Mouse (Mus musculus): ENCODE measurements around the gene Ntm. TPM values are rescaled to one million over a fixed set of nuclear protein-coding genes. Genes with fewer than 3 reads are reported as not detected.

Gene Ntm
- polyA plus RNA-seq, 1 experiment from 2014 or later, result 30.6 TPM

DNA sequence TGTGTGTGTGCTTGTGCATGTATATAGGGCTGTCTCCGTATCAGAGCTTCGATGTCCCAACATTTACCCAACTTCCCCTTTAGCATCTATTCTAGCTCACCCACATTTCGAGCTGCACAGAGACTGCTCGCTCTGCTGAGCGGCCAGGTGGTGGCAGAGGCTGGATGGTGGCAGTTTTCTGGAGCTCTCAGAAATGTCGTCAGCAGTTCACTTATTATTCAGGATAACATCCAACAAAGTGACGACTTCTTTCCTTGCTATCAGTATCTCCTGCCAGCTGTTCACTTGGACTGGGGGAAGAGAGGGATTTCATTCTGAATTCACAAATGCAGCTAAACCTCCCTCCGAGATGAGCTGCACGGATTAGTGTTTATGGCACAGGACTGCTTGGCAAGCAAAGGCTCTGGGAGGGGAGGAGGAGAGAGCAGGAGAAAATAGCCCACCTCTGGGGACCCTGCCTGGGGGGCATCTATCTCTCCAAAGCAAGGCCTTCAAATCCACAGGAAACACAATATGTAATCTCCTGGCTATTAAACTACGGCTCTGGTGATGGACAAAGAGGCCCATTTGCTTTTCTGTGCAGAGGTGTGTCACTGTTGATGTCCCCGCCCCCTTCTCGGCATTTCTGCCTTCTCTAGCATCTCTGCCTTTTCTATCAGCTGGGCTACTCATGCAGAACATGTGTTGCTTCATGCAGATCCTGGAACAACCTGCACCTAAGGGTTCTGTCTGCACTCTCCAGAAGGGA, 159.8 kb downstream of the Ntm start:
- Histone ChIP-seq H3K27ac (ENCODE audit: low read depth, low read length) (peak overlapping the region; percentile 56), H3K9ac (ENCODE audit: low read depth, low read length) (no peak overlapping the region), H3K9me3 (ENCODE audit: control insufficient read depth, low read length) (no peaks in the 10 kb centered on the region), H3K4me1 (replicated peaks; ENCODE audit: control insufficient read depth, insufficient read depth, low read length) (peaks cover 11% of the 10 kb centered on the region), H3K4me3 (ENCODE audit: low read depth, low read length) (no peak overlapping the region), H3K27me3 (ENCODE audit: control insufficient read depth, insufficient read depth, low read length) (no peaks in the 10 kb centered on the region), H3K4me2 (replicated peaks; ENCODE audit: low read depth, low read length) (no peak overlapping the region), H3K36me3 (ENCODE audit: control insufficient read depth, insufficient read depth, low read length) (no peaks in the 10 kb centered on the region)
- ATAC-seq (ENCODE audit: low FRiP score), result peak; percentile 55
- peak; percentile 32 for DNase-seq (ENCODE audit: low spot score)
- WGBS, result 42% methylated on average over 12 of the region's 12 CpGs

DNA sequence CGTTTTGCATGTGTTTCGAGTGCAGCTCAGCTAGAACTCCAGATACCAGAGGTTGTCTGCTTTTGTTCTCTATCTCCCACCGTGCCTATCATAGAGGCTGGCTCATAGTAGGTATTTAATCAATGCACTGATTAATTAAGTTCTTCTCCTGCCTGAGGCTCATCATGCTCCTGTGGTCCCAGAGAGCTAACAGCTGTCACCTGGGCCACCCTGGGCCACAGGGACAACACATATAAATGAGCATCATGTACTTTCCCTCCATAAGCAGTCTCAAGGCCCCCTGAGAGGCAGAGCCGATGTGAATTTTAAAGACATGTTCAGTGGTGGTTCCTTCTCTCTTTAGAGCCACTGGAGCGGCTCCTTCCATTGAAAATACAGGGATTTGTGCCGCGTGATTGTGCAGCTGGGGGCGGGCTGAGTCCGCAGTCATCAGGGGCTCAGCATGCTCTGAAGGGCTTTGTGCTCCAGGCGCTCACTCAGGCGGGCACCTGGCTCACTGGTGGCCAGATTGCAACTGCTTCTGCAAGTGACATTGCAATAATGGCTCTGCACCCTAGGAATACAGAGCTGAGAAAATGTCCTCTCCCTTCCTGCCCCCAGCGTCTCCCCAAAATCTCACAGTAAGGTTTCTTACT, 160.8 kb downstream of the Ntm start:
- DNase-seq (ENCODE audit: low spot score) (peak; percentile 68), ATAC-seq (ENCODE audit: low FRiP score) (peak; percentile 89)
- Histone ChIP-seq H3K27me3 (ENCODE audit: control insufficient read depth, insufficient read depth, low read length) (no peaks in the 10 kb centered on the region), H3K9ac (ENCODE audit: low read depth, low read length) (no peak overlapping the region), H3K4me1 (replicated peaks; ENCODE audit: control insufficient read depth, insufficient read depth, low read length) (peaks cover 11% of the 10 kb centered on the region), H3K27ac (ENCODE audit: low read depth, low read length) (peak overlapping the region; percentile 56), H3K4me2 (replicated peaks; ENCODE audit: low read depth, low read length) (no peak overlapping the region), H3K36me3 (ENCODE audit: control insufficient read depth, insufficient read depth, low read length) (no peaks in the 10 kb centered on the region), H3K9me3 (ENCODE audit: control insufficient read depth, low read length) (no peaks in the 10 kb centered on the region), H3K4me3 (ENCODE audit: low read depth, low read length) (no peak overlapping the region)
- 18% methylated on average over 12 of the region's 12 CpGs for WGBS

DNA sequence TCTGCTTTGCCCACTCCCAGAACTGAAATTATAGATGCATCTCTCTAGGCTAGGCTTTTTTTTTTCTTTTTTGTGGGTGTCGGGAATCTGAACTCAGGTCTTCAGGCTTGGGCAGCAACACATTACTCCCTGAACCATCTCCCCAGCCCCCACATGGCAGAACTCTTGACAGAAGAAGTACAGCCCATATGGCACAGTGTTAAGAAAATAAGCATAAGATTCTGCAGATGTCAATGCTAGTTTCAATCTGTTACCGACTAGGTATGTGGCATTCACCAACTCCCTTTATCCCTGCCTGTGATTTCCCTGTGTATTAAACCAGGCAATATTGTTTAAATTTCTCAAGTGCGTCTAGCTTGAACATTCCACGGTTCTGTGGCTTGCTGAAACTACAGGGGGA, 166.7 kb downstream of the Ntm start:
- no peak for ATAC-seq (ENCODE audit: low FRiP score)
- Histone ChIP-seq H3K27me3 (ENCODE audit: control insufficient read depth, insufficient read depth, low read length) (no peaks in the 10 kb centered on the region), H3K36me3 (ENCODE audit: control insufficient read depth, insufficient read depth, low read length) (no peaks in the 10 kb centered on the region), H3K4me1 (replicated peaks; ENCODE audit: control insufficient read depth, insufficient read depth, low read length) (no peaks in the 10 kb centered on the region), H3K4me3 (ENCODE audit: low read depth, low read length) (no peak overlapping the region), H3K4me2 (replicated peaks; ENCODE audit: low read depth, low read length) (no peak overlapping the region), H3K9ac (ENCODE audit: low read depth, low read length) (no peak overlapping the region), H3K27ac (ENCODE audit: low read depth, low read length) (no peak overlapping the region), H3K9me3 (ENCODE audit: control insufficient read depth, low read length) (no peaks in the 10 kb centered on the region)
- no peak for DNase-seq (ENCODE audit: low spot score)
- WGBS, result 79% methylated on average over 4 of the region's 4 CpGs

DNA sequence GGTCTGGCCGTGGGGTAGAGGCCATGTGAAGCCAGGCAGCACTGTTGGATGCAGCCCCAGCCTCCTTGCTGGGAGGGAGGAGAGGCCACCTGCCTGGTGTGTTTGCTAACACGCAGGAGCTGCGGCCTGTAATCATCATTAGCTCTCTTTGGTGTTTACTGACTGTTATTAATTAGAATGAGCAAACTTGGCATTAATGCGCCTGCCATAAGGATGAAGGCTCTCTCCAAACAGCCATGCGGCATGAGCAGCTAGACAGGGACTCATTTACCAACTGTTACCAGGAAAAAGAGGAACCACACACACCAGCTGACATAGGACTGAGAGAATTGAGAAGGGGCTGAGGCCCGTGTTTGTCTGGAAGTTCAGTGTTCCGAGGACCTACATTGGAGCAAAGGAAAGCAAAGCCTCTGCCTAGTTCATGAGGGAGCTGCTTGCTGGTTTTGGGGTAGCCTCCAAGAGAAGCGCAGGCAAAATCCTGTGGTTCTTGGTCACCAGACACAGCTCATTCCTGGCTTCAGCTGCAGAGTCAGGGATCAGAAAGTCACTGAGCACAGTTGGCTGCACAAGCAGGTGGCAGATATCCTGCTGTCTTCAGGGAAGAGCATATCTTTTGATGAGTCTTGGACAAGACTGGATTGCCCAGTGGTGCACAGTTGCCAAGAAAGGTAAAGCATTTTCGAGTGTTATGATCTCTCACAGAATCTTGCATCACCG, 171.6 kb downstream of the Ntm start:
- no peak overlapping the region for H3K4me2 ChIP-seq (replicated peaks; ENCODE audit: low read depth, low read length)
- H3K4me3 ChIP-seq (ENCODE audit: low read depth, low read length), result no peak overlapping the region
- H3K27ac ChIP-seq (ENCODE audit: low read depth, low read length), result no peak overlapping the region
- DNase-seq (ENCODE audit: low spot score) (no peak), ATAC-seq (ENCODE audit: low FRiP score) (no peak)
- no peaks in the 10 kb centered on the region for H3K36me3 ChIP-seq (ENCODE audit: control insufficient read depth, insufficient read depth, low read length)
- no peaks in the 10 kb centered on the region for H3K27me3 ChIP-seq (ENCODE audit: control insufficient read depth, insufficient read depth, low read length)
- no peak overlapping the region for H3K9ac ChIP-seq (ENCODE audit: low read depth, low read length)
- no peaks in the 10 kb centered on the region for H3K4me1 ChIP-seq (replicated peaks; ENCODE audit: control insufficient read depth, insufficient read depth, low read length)
- no peaks in the 10 kb centered on the region for H3K9me3 ChIP-seq (ENCODE audit: control insufficient read depth, low read length)
- 67% methylated on average over 10 of the region's 10 CpGs for WGBS

DNA sequence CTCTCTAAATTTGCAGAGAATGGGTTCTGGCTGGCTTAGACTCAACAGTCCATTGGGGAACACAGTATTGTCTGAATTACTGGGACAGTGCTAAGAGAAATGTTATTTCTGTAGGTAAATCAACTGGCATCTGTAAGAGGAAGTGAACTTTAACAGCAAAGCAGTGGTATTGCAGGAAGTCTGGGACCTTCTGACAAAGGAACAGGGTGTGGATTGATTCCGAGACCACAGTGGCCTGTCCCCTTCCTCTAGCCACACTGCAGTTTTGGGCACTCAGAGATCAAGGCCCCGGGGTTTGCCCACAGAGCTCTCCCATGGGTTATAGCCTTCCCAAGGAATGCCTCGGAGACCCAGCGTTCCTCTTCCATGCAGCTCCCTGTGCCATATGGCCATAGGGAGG, 172.9 kb downstream of the Ntm start:
- Histone ChIP-seq H3K4me3 (ENCODE audit: low read depth, low read length) (no peak overlapping the region), H3K4me2 (replicated peaks; ENCODE audit: low read depth, low read length) (no peak overlapping the region), H3K27me3 (ENCODE audit: control insufficient read depth, insufficient read depth, low read length) (no peaks in the 10 kb centered on the region), H3K27ac (ENCODE audit: low read depth, low read length) (no peak overlapping the region), H3K4me1 (replicated peaks; ENCODE audit: control insufficient read depth, insufficient read depth, low read length) (no peaks in the 10 kb centered on the region), H3K9ac (ENCODE audit: low read depth, low read length) (no peak overlapping the region), H3K9me3 (ENCODE audit: control insufficient read depth, low read length) (no peaks in the 10 kb centered on the region), H3K36me3 (ENCODE audit: control insufficient read depth, insufficient read depth, low read length) (no peaks in the 10 kb centered on the region)
- DNase-seq (ENCODE audit: low spot score), result no peak
- no peak for ATAC-seq (ENCODE audit: low FRiP score)
- 89% methylated on average over 4 of the region's 4 CpGs for WGBS

DNA sequence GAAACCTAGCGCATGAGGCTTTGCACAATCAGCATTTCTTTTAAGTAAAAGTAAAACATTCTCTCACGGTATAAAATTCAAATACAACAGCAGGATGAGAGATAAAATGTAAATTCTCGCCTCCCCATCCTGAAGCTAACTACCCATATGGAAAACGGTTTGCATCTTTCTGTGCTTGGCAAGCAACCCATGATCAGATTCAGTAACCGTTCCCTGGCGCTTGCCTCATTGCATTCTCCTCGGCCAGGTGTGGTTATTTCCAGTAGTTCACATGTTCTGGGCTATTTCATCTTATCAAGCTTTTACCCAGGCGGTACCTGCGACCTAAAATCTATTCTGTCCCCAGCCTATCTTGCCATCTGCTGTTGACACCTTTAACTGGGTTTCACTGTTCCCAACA, 174.1 kb downstream of the Ntm start:
- WGBS, result 93% methylated on average over 9 of the region's 9 CpGs
- Histone ChIP-seq H3K9me3 (ENCODE audit: control insufficient read depth, low read length) (no peaks in the 10 kb centered on the region), H3K4me3 (ENCODE audit: low read depth, low read length) (no peak overlapping the region), H3K27me3 (ENCODE audit: control insufficient read depth, insufficient read depth, low read length) (no peaks in the 10 kb centered on the region), H3K36me3 (ENCODE audit: control insufficient read depth, insufficient read depth, low read length) (no peaks in the 10 kb centered on the region), H3K4me2 (replicated peaks; ENCODE audit: low read depth, low read length) (no peak overlapping the region), H3K27ac (ENCODE audit: low read depth, low read length) (no peak overlapping the region), H3K9ac (ENCODE audit: low read depth, low read length) (no peak overlapping the region), H3K4me1 (replicated peaks; ENCODE audit: control insufficient read depth, insufficient read depth, low read length) (no peaks in the 10 kb centered on the region)
- DNase-seq (ENCODE audit: low spot score) (no peak), ATAC-seq (ENCODE audit: low FRiP score) (no peak)

DNA sequence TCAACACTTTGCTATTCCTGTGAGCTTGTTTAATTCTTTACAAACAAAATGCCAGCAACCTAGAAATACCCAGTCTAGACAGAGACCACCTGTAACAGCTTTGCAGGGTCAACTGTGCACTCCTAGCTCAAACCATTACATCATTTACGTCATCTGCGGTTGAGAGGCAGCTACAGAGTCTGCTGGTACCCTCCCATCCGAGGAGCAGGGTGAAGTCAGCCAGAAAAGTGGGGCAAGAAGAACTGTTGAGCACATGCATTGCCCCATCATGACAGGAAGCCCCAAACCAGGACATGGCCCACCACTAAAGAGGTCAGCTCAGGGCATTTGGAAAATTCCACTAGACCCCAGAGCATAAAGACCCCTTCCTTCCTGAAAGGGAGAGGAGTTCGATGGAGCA, 175.5 kb downstream of the Ntm start:
- H3K27me3 ChIP-seq (ENCODE audit: control insufficient read depth, insufficient read depth, low read length), result no peaks in the 10 kb centered on the region
- ATAC-seq (ENCODE audit: low FRiP score), result no peak
- no peaks in the 10 kb centered on the region for H3K4me1 ChIP-seq (replicated peaks; ENCODE audit: control insufficient read depth, insufficient read depth, low read length)
- no peak overlapping the region for H3K4me3 ChIP-seq (ENCODE audit: low read depth, low read length)
- no peak for DNase-seq (ENCODE audit: low spot score)
- H3K36me3 ChIP-seq (ENCODE audit: control insufficient read depth, insufficient read depth, low read length), result no peaks in the 10 kb centered on the region
- H3K27ac ChIP-seq (ENCODE audit: low read depth, low read length), result no peak overlapping the region
- H3K9me3 ChIP-seq (ENCODE audit: control insufficient read depth, low read length), result no peaks in the 10 kb centered on the region
- H3K4me2 ChIP-seq (replicated peaks; ENCODE audit: low read depth, low read length), result no peak overlapping the region
- 78% methylated on average over 4 of the region's 4 CpGs for WGBS
- no peak overlapping the region for H3K9ac ChIP-seq (ENCODE audit: low read depth, low read length)

DNA sequence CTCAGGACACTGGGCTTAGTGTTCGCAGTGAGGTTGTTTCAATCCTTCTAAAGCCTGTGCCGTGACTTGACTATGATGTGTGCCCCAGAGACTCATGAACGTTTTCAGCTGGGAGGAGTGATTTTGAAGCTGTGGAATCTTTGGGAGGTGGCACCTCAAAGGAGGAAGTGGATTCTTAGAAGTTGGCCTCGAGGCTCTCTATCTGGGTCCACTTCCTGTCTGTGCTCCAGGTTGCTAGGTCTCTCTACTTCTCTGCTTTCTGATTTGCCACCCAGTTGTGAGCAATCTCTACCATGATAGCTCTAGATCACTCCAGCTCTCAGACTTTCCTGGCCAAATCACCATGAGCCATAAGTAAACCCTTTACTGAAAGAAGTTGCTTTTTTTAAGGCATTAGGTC, 180.2 kb downstream of the Ntm start:
- ATAC-seq (ENCODE audit: low FRiP score) (no peak), DNase-seq (ENCODE audit: low spot score) (no peak)
- H3K36me3 ChIP-seq (ENCODE audit: control insufficient read depth, insufficient read depth, low read length), result no peaks in the 10 kb centered on the region
- H3K4me3 ChIP-seq (ENCODE audit: low read depth, low read length), result no peak overlapping the region
- 81% methylated on average over 4 of the region's 4 CpGs for WGBS
- H3K9ac ChIP-seq (ENCODE audit: low read depth, low read length), result no peak overlapping the region
- H3K27me3 ChIP-seq (ENCODE audit: control insufficient read depth, insufficient read depth, low read length), result no peaks in the 10 kb centered on the region
- H3K4me2 ChIP-seq (replicated peaks; ENCODE audit: low read depth, low read length), result no peak overlapping the region
- no peaks in the 10 kb centered on the region for H3K4me1 ChIP-seq (replicated peaks; ENCODE audit: control insufficient read depth, insufficient read depth, low read length)
- no peak overlapping the region for H3K27ac ChIP-seq (ENCODE audit: low read depth, low read length)
- no peaks in the 10 kb centered on the region for H3K9me3 ChIP-seq (ENCODE audit: control insufficient read depth, low read length)

Measured in hindbrain, embryonic 11.5 days (tissue).